Mouse (Mus musculus) lung, postnatal 0 days (tissue): ENCODE measurements around the gene Ankle1. TPM values are rescaled to one million over a fixed set of nuclear protein-coding genes. Genes with fewer than 3 reads are reported as not detected.

Experiments
- ATAC-seq: fragments of 200-750 bp; cut with Nextera tagmentation; 2 replicates; pipeline ENCODE4 v1.8.0; 2017; ENCODE audit warnings: moderate library complexity
- DNase-seq: peaks from one replicate; pipeline ENCODE4 v3.0.0-alpha.2; 2016; ENCODE audit warnings: low spot score
- H3K27ac ChIP-seq: fragments of 300-500 bp; sonication (generic); 2 replicates; pipeline ENCODE4 v1.5.1; 2014; ENCODE audit warnings: antibody characterized with exemption, mild to moderate bottlenecking, low read length, mixed read lengths
- H3K27me3 ChIP-seq: fragments of 300-500 bp; sonication (generic); replicated peaks from 2 replicates; pipeline ENCODE4 v1.6.1; 2014; ENCODE audit warnings: low read length, mixed read lengths; ENCODE audit not compliant: insufficient read depth
- H3K36me3 ChIP-seq: fragments of 300-500 bp; sonication (generic); 2 replicates; pipeline ENCODE4 v1.6.1; 2014; ENCODE audit warnings: low read length, mixed read lengths; ENCODE audit not compliant: insufficient read depth
- H3K4me1 ChIP-seq: fragments of 300-500 bp; sonication (generic); 2 replicates; pipeline ENCODE4 v1.6.1; 2014; ENCODE audit warnings: antibody characterized with exemption, low read depth, low read length, mixed read lengths; ENCODE audit not compliant: insufficient read depth
- H3K4me2 ChIP-seq: fragments of 300-500 bp; sonication (generic); replicated peaks from 2 replicates; pipeline ENCODE4 v1.6.1; 2014; ENCODE audit warnings: low read depth, mild to moderate bottlenecking, low read length, moderate library complexity, mixed read lengths
- H3K4me3 ChIP-seq: fragments of 300-500 bp; sonication (generic); 2 replicates; pipeline ENCODE4 v1.5.1; 2014; ENCODE audit warnings: low read depth, low read length
- H3K9ac ChIP-seq: fragments of 300-500 bp; sonication (generic); replicated peaks from 2 replicates; pipeline ENCODE4 v1.6.1; 2014; ENCODE audit warnings: low read depth, mild to moderate bottlenecking
- H3K9me3 ChIP-seq: fragments of 300-500 bp; sonication (generic); 2 replicates; pipeline ENCODE4 v1.6.1; 2016; ENCODE audit warnings: low read length, mixed read lengths
- CTCF ChIP-seq: IDR thresholded peaks from 2 replicates; pipeline ENCODE4 v1.5.1; 2016; ENCODE audit warnings: antibody characterized with exemption, mild to moderate bottlenecking
- EP300 ChIP-seq: IDR thresholded peaks from 2 replicates; pipeline ENCODE4 v1.6.1; 2016; ENCODE audit warnings: antibody characterized with exemption, mild to moderate bottlenecking, control low read depth
- WGBS: fragments of 180-500 bp; shearing (Covaris S2); extraction: QIAGEN DNeasy Blood & Tissue Kit; methylation state at CpG from one replicate; pipeline ENCODE4 v1.1.7; 2014; 5-methylcytosine and 5-hydroxymethylcytosine counted together
- polyA plus RNA-seq: library from polyadenylated mRNA; unstranded; fragments of >200 nt; fragmentation: Nextera tagmentation; extraction: Ambion mirVana; gene quantifications from 2 replicates; pipeline ENCODE4 v1.2.1, GENCODE M21; 2015

Gene Ankle1
- polyA plus RNA-seq, 1 experiment from 2014 or later: 0.72 TPM

DNA sequence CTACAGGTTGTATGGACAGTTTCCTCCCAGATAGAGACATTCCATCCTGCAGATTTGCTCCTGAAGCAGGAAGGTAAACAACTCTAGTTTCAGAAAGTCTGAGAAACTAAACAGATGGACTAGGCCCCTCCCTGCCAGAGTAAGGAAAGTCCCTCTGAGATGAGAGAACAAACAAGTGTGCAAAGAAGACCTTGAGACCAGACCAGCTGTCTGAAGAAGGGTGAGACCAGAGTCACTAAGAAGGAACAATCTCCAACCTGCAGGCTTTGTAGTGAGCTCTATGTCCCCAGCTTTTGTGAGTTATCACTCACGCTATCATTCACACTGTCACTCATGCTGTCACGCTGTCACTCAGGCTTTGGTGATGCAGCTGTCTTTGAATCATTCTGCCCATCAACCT is 14.1 kb upstream of the Ankle1 start:
- WGBS: 94% methylated on average over 2 of the region's 2 CpGs
- no peak overlapping the region for H3K27ac ChIP-seq
- H3K27me3 ChIP-seq: no peaks in the 10 kb centered on the region
- no peak for TF ChIP-seq EP300
- TF ChIP-seq CTCF: no peak
- H3K4me3 ChIP-seq: no peak overlapping the region
- DNase-seq: no peak
- ATAC-seq: no peak
- no peaks in the 10 kb centered on the region for H3K4me1 ChIP-seq
- no peak overlapping the region for H3K4me2 ChIP-seq
- H3K9ac ChIP-seq: no peak overlapping the region
- H3K36me3 ChIP-seq: no peaks in the 10 kb centered on the region
- H3K9me3 ChIP-seq: no peaks in the 10 kb centered on the region

DNA sequence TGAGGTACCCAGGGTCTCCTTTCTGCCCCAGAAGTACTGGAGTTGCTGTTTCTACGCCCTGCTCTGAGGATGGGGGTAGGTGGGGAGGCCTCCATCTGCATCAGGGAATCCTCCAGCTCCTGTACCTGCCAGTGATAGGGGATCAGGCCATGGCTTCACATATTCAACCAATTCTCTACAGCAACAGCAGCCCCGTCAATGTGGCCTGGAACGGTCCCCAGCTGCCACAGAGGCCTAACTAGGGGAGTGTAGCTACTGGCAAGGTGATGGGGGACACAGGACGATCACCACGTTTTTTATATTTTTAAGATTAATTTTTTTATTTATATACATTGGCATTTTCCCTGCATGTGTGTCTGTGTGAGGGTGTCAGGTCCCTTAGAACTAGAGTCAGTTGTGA is 13.4 kb upstream of the Ankle1 start:
- Histone ChIP-seq H3K9me3 (no peaks in the 10 kb centered on the region), H3K9ac (no peak overlapping the region), H3K27ac (no peak overlapping the region), H3K4me3 (no peak overlapping the region), H3K36me3 (no peaks in the 10 kb centered on the region), H3K4me2 (no peak overlapping the region), H3K27me3 (no peaks in the 10 kb centered on the region), H3K4me1 (peaks cover 2% of the 10 kb centered on the region; the same call in 1 of the 2 replicates)
- WGBS: 80% methylated on average over 5 of the region's 5 CpGs
- ATAC-seq: no peak
- DNase-seq: no peak
- TF ChIP-seq EP300 (no peak), CTCF (no peak)

- no peak overlapping the region for H3K4me3 ChIP-seq
- peak; percentile 84 for DNase-seq
- H3K27ac ChIP-seq: no peak overlapping the region
- 6% methylated on average over 3 of the region's 3 CpGs for WGBS
- peaks cover 6% of the 10 kb centered on the region; the same call in 1 of the 2 replicates for H3K4me1 ChIP-seq
- no peak overlapping the region for H3K9ac ChIP-seq
- TF ChIP-seq CTCF (no peak), EP300 (no peak)
- H3K36me3 ChIP-seq: no peaks in the 10 kb centered on the region
- H3K4me2 ChIP-seq: no peak overlapping the region
- H3K27me3 ChIP-seq: no peaks in the 10 kb centered on the region
- peak; percentile 43 for ATAC-seq
- H3K9me3 ChIP-seq: no peaks in the 10 kb centered on the region
These were observed 12.9 kb upstream of the Ankle1 start for GRCm38 (mm10) chr8:71392871-71393270.

- ATAC-seq (no peak), DNase-seq (no peak)
- no peak overlapping the region for H3K9ac ChIP-seq
- H3K4me1 ChIP-seq: peaks cover 6% of the 10 kb centered on the region; the same call in 1 of the 2 replicates
- H3K4me2 ChIP-seq: peak overlapping the region; percentile 47
- no peaks in the 10 kb centered on the region for H3K27me3 ChIP-seq
- WGBS: 68% methylated on average over 7 of the region's 7 CpGs
- TF ChIP-seq EP300 (no peak), CTCF (no peak)
- peak overlapping the region; percentile 3; the same call in 1 of the 2 replicates for H3K4me3 ChIP-seq
- peak overlapping the region; percentile 69; the same call in 1 of the 2 replicates for H3K27ac ChIP-seq
- no peaks in the 10 kb centered on the region for H3K9me3 ChIP-seq
- H3K36me3 ChIP-seq: 0 out of 2 replicates have a peak, but pooled peaks cover 3% of the 10 kb centered on the region
These were observed 11.3 kb upstream of the Ankle1 start for GRCm38 (mm10) chr8:71394481-71394880.

GRCm38 (mm10) chr8:71395071-71395470 is 10.7 kb upstream of the Ankle1 start:
- H3K36me3 ChIP-seq: 0 out of 2 replicates have a peak, but pooled peaks cover 5% of the 10 kb centered on the region
- no peak overlapping the region for H3K9ac ChIP-seq
- H3K4me3 ChIP-seq: peak overlapping the region; percentile 19
- DNase-seq (no peak), ATAC-seq (no peak)
- no peaks in the 10 kb centered on the region for H3K9me3 ChIP-seq
- WGBS: 57% methylated on average over 10 of the region's 10 CpGs
- peak overlapping the region; percentile 47 for H3K4me2 ChIP-seq
- peak overlapping the region; percentile 69 for H3K27ac ChIP-seq
- H3K4me1 ChIP-seq: peaks cover 6% of the 10 kb centered on the region; the same call in 1 of the 2 replicates
- TF ChIP-seq EP300: no peak
- H3K27me3 ChIP-seq: no peaks in the 10 kb centered on the region

- Histone ChIP-seq H3K4me3 (peak within 1 kb of the TSS; percentile 59), H3K27me3 (no peaks in the 10 kb centered on the region), H3K9ac (no peak within 1 kb of the TSS; the same call in 1 of the 2 replicates), H3K27ac (peak within 1 kb of the TSS; percentile 71), H3K9me3 (no peaks in the 10 kb centered on the region), H3K4me2 (peak within 1 kb of the TSS; percentile 64), H3K36me3 (0 out of 2 replicates have a peak, but pooled peaks cover 5% of the 10 kb centered on the region), H3K4me1 (peaks cover 6% of the 10 kb centered on the region; the same call in 1 of the 2 replicates)
- TF ChIP-seq EP300 (peak; percentile 75), CTCF (no peak)
- ATAC-seq: peak; percentile 4; the same call in 1 of the 2 replicates
- 64% methylated on average over 9 of the region's 9 CpGs for WGBS
- DNase-seq: no peak
These were observed 10.2 kb upstream of the Ankle1 start, which contains the start of gene Ushbp1 for GRCm38 (mm10) chr8:71395629-71396028. Gene Ushbp1, minus strand, starts transcription at chr8:71395802.
